Mouse (Mus musculus) left cerebral cortex, adult 8-10 months (tissue): ENCODE measurements around the gene Plekhh2. TPM values are rescaled to one million over a fixed set of nuclear protein-coding genes. Genes with fewer than 3 reads are reported as not detected.

ENCODE experiments used
- DNase-seq, 2 experiments: peaks; one replicate each; pipeline ENCODE4 v3.0.0; 2022; ENCODE audit warnings: low spot score in 2 of 2
- total RNA-seq, 4 experiments: library from RNA; stranded (reverse); gene quantifications; 2 replicates each; pipeline ENCODE4 v1.2.4; 2022

Plekhh2 gene
- total RNA-seq, 4 experiments from 2014 or later, result 5.0 to 6.0 (median 6.0) TPM

- no peak for DNase-seq
Measured at GRCm38 (mm10) chr17:84569770-84570169, 58.1 kb downstream of the Plekhh2 start.

- DNase-seq, result no peak
Measured at GRCm38 (mm10) chr17:84571629-84572028, 59.9 kb downstream of the Plekhh2 start.

- DNase-seq, result no peak
Measured at GRCm38 (mm10) chr17:84573305-84573704, 61.6 kb downstream of the Plekhh2 start.

- DNase-seq, result no peak
Measured at GRCm38 (mm10) chr17:84573940-84574339, 62.2 kb downstream of the Plekhh2 start.

DNA sequence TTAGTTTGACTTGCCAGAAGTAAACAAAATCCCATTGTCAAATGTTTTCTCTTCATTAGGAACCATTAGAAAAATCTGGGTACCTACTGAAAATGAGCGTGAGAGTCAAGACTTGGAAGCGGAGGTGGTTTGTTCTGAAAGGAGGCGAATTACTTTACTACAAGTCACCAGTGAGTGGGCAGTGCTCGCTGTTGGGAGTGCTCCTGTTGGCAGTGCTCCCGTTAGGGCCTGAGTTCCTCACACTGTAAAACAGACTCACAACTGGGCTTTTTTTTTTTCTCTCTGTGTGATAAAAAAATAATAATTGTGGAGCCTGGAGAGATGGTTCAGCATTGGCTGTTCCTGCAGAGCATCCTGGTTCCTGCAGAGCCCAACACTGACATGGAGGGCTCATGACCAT, 63.4 kb downstream of the Plekhh2 start:
- no peak for DNase-seq

- no peak for DNase-seq
Measured at GRCm38 (mm10) chr17:84576621-84577293, 65.1 kb downstream of the Plekhh2 start.

- no peak for DNase-seq
Measured at GRCm38 (mm10) chr17:84579249-84579648, 67.6 kb downstream of the Plekhh2 start.

- no peak for DNase-seq
Measured at GRCm38 (mm10) chr17:84579817-84580216, 68.1 kb downstream of the Plekhh2 start.

DNA sequence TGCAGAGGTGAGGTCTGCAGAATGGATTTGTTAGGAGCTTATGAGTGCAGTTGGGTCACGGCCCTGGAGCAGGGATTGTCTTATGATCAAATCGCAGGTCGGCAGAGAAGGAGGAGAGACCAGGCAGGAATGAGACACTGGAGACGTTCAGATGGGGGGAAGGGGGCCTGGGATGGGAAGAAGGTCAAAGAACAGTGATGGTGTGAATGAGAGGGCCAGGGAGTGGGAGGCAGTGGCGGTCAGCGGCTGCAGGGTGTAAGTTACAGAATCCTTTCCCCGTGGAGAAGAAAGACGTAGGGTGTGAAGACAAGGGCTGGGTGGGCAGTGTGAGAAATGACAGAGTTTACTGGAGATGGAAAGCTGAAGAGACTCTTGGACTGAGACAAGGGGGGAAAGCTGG, 69.1 kb downstream of the Plekhh2 start:
- DNase-seq, result no peak

DNA sequence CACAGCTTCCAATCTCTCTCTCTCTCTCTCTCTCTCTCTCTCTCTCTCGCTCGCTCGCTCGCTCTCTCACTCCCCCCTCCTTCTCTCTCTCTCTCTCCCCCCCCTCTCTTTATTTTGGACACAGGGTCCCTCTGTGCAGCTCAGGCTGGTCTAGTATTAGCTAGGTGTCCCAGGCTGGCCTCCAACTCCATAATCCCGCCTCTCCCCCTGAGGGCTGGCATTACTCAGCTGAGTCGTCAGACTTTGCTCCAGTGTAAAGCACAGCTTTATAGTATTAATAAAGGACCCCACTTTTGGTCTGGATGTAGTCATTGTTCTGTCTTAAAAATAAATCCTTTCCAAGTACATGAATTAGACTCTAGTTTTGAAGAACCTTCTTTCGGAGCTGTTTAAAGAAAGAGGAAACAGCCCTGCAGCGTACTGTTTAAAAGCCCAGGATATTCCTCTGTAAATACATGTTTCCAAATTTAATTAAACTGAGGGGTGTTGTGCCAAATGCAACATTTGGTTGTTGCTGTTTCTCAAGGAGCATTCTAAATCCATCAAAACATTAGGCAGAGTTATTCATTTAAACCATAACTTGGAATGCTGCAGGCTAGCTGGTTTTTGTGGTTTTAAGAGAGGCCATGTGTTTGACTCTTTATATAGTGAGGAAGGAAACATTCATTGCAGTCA, 70.2 kb downstream of the Plekhh2 start:
- DNase-seq, result no peak

DNA sequence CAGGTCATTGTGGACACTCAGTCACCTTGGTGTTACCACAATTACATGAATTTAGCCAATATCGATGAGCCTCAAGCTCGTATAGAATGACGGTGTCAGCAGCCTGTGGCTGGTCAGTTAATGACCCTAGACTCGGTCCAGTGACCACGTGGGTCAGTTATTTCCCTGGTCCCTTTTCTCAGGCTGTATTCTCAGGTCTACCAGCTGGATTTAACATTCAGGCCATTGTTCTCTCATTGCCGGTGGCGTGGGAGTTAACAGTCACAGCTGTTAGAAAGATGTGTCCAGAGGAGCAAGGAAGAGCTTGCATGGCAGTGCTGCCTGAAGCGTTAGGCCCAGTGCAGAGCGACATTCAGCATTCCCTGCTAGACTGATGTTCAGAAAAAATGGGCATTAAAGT, 72.4 kb downstream of the Plekhh2 start:
- DNase-seq, result no peak

GRCm38 (mm10) chr17:84585104-84585503, 73.4 kb downstream of the Plekhh2 start:
- DNase-seq, result peak; percentile 24 to 84

- no peak for DNase-seq
Measured at GRCm38 (mm10) chr17:84590065-84590464, 78.4 kb downstream of the Plekhh2 start.

DNA sequence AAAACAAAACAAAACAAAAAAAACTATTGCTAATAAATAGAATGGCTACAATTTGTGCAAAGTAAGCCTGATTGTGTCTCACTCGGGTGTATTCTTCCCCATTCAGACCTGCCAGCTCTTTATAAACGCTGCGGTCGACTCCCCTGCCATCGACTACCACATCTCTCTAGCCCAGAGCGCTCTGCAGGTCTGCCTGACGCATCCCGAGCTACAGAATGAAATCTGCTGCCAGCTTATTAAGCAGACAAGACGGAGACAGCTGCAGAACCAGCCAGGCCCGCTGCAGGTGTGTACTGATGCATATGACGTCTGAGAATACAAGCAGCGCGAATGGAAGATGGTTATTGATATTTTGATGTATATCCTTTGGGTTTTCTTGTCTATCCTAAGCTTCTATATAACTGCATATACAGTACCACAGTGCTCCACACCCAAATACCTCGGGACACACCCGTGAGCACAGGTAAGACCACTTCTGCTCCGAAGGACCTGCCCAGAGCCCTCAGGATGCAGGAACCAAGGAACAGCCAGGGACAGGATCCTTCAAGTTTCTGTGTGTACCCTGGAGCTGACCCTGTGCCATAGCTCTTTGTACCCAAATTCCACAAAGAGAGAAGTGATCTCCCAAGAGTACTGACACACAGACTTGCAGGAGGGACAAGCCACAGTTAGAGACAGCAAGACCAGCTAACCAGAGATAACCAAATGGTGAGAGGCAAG, 79.9 kb downstream of the Plekhh2 start:
- no peak for DNase-seq

DNA sequence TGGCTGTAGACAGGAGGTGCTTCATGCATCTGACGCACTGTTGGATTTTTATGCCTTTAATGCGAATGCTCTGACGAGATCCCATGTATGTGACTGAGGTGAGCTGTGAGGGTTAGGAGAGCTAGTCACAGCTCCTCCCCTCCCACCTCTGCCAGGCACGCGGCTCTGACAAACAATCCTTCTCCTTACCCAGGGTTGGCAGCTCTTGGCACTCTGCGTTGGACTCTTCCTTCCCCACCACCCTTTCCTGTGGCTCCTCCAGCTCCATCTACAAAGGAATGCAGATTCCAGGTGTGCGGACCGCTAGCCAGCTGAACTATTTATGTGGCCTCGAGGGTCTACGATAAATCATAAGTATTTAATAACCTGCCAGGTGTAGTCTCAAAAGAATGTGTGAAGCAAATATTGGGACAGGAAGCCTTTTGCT, 84.3 kb downstream of the Plekhh2 start:
- DNase-seq, result no peak

GRCm38 (mm10) chr17:84596501-84596900, 84.8 kb downstream of the Plekhh2 start:
- DNase-seq, result no peak

- DNase-seq, result no peak
Measured at GRCm38 (mm10) chr17:84597859-84598258, 86.2 kb downstream of the Plekhh2 start.

GRCm38 (mm10) chr17:84598928-84599327, 87.2 kb downstream of the Plekhh2 start:
- no peak for DNase-seq

DNA sequence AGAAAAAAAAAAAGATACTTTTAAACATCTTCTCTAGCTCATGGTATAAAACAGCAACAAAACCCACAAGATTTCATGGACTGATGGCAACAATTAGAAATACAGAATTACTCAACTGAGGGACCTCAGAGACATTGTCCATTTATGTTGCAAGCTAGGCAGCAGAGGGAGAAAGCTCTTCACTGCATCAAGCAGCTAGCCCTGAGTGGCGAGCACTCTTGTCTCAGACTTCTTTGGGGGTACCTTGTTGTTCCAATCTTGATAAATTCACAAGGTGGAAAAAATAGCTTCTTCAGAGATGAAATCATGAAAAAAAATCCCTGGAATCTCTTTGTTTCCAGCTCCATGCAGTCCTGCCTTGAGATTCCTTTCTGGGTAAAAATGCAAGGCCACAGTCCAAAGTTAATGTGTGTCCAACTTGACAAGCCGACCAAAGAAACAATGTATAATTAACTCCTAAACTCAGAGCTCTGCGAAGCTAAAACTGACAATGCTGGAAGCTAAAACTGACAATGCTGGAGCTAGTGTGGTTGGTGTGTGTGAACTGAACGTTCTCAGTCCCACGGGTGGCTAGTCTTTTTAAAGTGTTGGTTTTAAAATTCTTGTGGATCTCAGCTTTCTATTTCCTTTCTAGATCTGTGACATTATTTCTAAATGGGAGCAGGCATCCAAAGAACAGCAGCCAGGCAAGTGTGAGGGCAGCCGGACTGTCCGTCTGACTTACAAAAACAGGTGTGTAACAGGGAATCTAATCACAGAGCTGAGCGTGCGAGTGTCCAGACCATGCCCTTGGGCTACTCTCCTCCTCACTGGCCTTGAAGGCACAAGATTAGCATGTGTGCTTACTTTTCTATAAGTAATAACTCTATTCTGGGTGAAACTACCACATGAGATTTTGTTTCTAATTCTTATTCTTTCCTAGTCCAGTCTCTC, 88.6 kb downstream of the Plekhh2 start:
- DNase-seq, result no peak

DNA sequence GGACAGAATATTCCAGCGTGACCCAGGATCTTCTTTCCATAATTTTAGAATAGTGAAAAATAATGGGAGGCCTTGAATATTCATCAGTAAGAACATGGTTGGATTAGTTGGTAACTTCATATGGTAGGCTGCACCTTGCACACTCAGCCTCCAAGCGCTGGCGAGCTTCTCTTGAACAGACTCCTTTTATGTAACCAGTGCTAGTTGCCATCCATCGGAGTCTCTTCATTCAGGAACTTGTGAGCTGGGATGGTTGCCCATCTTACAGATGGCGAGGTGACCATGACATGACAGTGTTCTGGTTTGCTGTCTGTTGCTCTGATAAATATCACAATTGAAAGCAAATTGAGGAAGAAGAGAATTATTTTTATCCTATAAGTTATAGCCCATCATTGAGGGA, 90.1 kb downstream of the Plekhh2 start:
- no peak for DNase-seq

DNA sequence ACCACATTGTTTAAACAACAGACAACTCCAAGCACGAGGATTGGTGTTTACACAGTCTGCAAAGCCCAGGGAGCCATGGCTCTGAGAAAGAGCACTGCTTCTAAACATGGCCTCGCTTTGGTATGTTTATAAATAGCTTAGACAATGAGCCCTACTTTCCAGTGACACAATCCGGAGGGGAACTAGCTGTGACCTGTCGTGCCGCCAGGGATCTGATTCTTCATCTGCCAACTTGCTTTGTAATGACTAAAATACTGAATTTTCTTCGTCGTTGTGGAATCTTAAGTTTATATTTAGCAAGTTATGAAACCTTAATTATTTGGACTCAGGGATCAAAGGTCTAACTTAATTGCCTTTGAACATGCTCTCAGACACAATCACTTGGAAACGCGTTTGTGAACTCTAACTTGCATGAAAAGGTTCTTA, 91.5 kb downstream of the Plekhh2 start:
- DNase-seq, result no peak
